Mouse (Mus musculus): Measurements from ENCODE around the gene Chka. TPM values are rescaled to one million over a fixed set of nuclear protein-coding genes. Genes with fewer than 3 reads are reported as not detected.
A peak's percentile ranks its signal among the peaks of the same experiment; 100 is the strongest.

Gene Chka
- total RNA-seq, 2 experiments from 2014 or later, result 96.7 to 120 TPM

DNA sequence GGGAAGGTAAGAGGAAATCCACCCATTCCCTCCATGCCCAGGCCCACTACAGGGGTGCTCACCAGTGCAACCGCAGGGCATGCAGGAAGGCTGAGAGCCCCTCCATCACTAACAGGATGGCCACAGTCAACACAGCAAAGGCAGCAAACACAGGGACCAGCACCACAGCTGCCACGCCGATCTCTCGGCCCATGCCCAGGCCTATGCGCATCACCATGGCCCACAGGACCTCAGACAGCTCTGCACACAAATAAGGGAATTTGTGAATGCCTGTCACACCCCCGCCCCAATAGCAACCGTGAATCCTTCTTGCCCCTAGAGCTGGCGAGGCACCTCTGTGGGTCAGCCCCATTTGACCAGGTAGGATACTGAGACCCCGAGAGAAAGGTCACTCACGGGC is 44.6 kb downstream of the Chka start:
- DNase-seq (ENCODE audit: extremely low spot score in 1 of 2, low spot score in 2 of 2), result no peak
- no peak for TF ChIP-seq CTCF (IDR thresholded peaks at IDR 0.05)
- Histone ChIP-seq H3K27ac (peak overlapping the region; percentile 30), H3K4me3 (no peak overlapping the region)
- intact Hi-C loops (cut with DNase I), result no loop called here

DNA sequence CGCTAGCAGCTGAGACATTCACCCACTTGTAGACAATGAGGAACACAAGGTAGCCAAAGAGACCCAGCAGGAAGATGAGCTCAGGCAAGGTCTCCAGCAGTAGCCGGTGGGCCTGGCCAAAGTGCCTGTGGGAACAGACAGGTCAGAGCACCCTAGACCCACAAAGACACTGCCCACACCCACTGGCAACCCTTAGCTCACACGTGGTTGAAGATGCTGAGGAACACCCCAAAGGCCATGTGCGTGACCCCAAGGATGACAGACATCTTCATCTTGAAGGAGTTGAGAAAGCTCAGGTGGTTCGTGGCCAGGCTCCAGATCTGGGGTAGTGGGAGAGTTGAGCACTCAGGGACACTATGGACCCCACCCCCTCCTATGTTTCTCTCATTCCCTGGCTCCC is 46.0 kb downstream of the Chka start:
- DNase-seq (ENCODE audit: extremely low spot score in 1 of 2, low spot score in 2 of 2), result no peak
- Histone ChIP-seq H3K27ac (no peak overlapping the region), H3K4me3 (no peak overlapping the region)
- no peak for TF ChIP-seq CTCF (IDR thresholded peaks at IDR 0.05)
- intact Hi-C loops (cut with DNase I), result no loop called here

DNA sequence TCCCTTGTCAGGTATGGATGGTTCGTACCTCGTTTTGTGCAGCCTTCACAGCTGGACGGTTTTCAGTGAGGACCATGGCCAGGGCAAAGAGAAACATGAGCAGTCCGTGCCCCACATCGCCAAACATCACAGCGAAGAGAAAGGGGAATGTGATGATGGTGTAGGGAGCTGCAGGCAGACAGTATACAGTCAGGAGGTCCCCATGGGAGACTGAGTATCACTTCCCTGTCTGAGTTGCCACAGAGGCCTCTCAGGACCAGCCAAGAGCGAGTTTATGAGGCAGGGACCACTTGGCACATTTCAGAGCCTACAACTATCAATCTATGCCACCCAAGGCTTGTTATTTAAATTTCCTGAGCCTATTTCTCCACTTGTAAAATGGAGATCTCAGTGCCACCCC is 47.4 kb downstream of the Chka start:
- Histone ChIP-seq H3K27ac (no peak overlapping the region), H3K4me3 (no peak overlapping the region)
- no peak for DNase-seq (ENCODE audit: extremely low spot score in 1 of 2, low spot score in 2 of 2)
- no peak for TF ChIP-seq CTCF (IDR thresholded peaks at IDR 0.05)
- intact Hi-C loops (cut with DNase I), result no loop called here

DNA sequence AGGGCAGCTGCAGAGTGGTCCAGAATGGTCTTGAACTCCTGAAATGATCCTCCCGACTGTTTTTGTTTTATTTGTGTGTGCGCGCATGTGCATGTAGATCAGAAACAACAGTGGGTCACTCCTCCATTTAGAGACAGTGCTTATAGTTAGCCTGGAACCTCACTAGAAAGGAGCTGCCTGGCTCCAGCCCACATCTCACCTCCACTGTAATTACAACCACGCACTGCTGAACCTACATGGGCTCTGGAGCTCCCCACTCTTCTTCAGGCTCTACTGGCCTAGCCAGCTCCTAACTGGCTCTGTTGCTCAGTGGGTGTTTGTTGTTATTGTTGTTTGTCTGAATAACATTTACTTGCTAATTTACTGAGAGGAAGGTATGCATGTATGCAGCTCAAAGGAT is 48.0 kb downstream of the Chka start:
- no peak overlapping the region for H3K4me3 ChIP-seq
- DNase-seq (ENCODE audit: extremely low spot score in 1 of 2, low spot score in 2 of 2), result no peak
- no peak for TF ChIP-seq CTCF (IDR thresholded peaks at IDR 0.05)
- H3K27ac ChIP-seq, result no peak overlapping the region
- intact Hi-C loops (cut with DNase I), result no loop called here

DNA sequence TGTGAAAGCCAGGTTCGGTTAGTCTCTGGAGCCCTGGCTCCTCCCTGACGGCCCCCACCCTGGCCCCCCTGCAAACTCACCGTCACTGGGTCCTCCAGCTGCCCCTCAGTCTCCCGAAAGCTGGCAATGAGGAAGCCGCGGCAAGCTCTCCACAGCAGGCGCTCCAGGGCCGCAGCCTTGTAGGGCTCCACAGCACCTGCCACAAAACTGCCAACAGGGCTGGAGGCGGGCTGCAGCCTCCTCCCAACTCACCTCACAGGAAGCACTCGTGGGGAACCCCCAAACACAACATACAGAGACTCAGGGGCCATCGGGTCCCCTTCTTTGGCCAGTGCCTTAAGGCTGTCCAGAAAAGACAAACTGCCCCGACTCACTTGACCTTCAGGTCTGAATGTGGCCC is 51.4 kb downstream of the Chka start:
- TF ChIP-seq CTCF (IDR thresholded peaks at IDR 0.05), result no peak
- intact Hi-C loops (cut with DNase I), result no loop called here

DNA sequence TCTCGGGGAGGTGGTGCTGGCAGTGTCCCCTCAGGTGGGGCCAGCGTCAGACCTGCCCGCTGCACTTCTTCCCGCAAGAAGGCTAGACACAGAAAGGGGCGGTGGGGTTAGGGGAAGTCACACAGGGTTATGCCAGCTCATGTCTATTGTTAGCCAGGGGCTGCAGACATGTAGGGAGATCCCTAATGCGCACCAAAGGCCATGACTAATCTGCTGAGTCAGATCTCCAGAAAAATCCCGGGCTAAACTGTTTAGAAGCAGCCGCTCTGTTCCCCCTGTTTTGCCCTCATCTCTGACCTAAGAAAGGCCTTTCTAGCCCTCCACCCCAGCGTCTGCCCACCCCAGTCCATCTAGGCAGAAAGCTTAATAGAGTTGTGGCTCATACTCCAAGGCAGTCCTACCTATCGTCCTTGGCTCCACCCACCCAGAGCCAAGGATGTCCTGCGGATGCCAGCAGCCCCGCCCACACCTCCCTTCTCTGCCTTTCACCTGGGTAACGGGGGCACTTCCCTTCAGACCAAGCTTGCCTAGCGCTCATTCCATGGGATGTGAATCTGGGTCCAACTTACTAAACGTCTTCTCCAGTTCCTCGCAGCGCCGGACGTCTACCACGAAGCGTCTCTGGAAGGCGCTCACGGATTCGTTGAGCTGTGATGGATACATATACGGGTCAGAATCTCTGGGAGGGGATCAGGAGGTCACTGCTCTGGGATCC is 52.2 kb downstream of the Chka start:
- intact Hi-C loops (cut with DNase I), result no loop called here
- TF ChIP-seq CTCF (IDR thresholded peaks at IDR 0.05), result no peak
- Histone ChIP-seq H3K4me3 (no peak overlapping the region), H3K27ac (no peak overlapping the region)
- DNase-seq (ENCODE audit: extremely low spot score in 1 of 2, low spot score in 2 of 2), result no peak

More for the DNA sequence above, 51.4 kb downstream of the Chka start:
- Histone ChIP-seq H3K27ac (no peak overlapping the region), H3K4me3 (no peak overlapping the region)
- DNase-seq (ENCODE audit: extremely low spot score in 1 of 2, low spot score in 2 of 2), result no peak

DNA sequence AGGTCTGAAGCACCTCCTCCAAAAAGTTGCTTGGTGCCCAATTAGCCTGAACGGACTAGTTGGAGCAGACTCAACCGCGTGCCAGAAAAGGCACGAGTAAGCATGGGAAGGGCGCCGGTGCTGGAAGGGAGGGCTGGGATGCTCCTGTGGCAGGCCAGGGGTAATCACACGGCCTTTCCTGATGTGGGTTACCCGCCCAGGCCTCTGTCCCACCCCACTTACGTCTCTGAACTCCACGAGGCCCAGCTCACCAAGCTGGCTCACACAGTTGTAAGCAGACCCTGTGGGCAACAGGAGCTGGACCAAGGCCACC is 52.7 kb downstream of the Chka start:
- no peak for DNase-seq (ENCODE audit: extremely low spot score in 1 of 2, low spot score in 2 of 2)
- TF ChIP-seq CTCF (IDR thresholded peaks at IDR 0.05), result no peak
- Histone ChIP-seq H3K4me3 (no peak overlapping the region), H3K27ac (no peak overlapping the region)
- intact Hi-C loops (cut with DNase I), result no loop called here

DNA sequence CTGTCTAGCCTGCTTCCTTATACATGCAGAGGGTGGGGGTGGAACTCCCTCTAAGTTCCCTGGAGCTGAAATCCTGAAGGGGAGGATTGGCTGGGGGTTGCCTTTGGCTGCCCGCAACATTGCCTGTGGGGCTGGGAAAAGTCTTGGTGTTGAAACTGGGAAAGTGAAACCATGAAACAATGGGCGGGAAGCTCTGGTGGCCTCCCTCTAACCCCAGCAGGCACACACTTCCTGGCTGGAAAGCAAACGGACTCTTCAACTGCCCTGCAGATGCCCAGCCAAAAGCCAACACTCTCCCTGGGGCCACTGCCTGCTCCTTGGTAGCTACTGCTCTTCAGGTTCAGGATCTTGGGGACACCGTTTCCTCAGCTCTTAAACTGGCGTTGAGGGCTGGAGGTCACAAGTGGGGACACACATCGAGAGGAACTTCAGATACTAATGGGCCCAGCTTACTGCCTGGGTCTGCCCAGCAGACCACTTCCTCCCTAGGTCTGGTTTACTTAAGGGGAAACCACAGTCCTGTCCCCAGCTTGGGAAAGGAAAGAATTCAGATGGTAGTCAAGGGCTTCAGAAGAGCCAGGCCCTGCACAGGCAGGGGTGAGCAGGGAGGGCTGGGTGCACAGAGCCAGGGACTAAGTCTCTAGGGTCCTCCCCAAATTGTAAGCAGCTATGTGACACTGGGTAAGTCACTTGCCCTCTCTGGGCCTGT is 53.8 kb downstream of the Chka start:
- Histone ChIP-seq H3K4me3 (peak overlapping the region; percentile 24), H3K27ac (peak overlapping the region; percentile 57; the same call in 1 of the 2 replicates)
- no peak for DNase-seq (ENCODE audit: extremely low spot score in 1 of 2, low spot score in 2 of 2)
- no peak for TF ChIP-seq CTCF (IDR thresholded peaks at IDR 0.05)
- intact Hi-C loops (cut with DNase I), result loop anchor here (5.0 kb wide), 1 partner anchor 53 kb away; the partner anchor contains the start of gene Chka

DNA sequence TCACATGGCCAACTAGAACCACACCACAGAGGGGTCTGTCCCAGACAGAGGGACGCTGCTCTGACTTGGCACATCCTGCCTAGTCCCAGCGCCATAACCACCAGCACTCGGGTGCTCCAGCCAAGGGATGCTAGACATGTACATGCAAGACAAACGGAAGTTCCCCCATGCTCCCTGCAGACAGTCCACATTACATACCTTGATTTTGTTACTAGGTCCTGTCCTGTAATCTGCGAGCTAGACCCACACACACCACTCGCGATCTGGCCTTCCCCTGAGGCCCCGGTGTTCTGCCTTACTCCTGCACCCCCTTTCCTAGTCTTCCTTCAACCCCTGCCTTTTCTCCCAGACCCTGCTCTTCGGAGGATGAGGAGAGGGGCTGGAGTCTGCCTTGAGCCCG is 54.8 kb downstream of the Chka start:
- intact Hi-C loops (cut with DNase I), result loop anchor here (5.0 kb wide), 1 partner anchor 54 kb away; the partner anchor contains the start of gene Chka
- Histone ChIP-seq H3K27ac (peak overlapping the region; percentile 26; the same call in 1 of the 2 replicates), H3K4me3 (peak overlapping the region; percentile 51)
- TF ChIP-seq CTCF (IDR thresholded peaks at IDR 0.05), result no peak
- no peak for DNase-seq (ENCODE audit: extremely low spot score in 1 of 2, low spot score in 2 of 2)

DNA sequence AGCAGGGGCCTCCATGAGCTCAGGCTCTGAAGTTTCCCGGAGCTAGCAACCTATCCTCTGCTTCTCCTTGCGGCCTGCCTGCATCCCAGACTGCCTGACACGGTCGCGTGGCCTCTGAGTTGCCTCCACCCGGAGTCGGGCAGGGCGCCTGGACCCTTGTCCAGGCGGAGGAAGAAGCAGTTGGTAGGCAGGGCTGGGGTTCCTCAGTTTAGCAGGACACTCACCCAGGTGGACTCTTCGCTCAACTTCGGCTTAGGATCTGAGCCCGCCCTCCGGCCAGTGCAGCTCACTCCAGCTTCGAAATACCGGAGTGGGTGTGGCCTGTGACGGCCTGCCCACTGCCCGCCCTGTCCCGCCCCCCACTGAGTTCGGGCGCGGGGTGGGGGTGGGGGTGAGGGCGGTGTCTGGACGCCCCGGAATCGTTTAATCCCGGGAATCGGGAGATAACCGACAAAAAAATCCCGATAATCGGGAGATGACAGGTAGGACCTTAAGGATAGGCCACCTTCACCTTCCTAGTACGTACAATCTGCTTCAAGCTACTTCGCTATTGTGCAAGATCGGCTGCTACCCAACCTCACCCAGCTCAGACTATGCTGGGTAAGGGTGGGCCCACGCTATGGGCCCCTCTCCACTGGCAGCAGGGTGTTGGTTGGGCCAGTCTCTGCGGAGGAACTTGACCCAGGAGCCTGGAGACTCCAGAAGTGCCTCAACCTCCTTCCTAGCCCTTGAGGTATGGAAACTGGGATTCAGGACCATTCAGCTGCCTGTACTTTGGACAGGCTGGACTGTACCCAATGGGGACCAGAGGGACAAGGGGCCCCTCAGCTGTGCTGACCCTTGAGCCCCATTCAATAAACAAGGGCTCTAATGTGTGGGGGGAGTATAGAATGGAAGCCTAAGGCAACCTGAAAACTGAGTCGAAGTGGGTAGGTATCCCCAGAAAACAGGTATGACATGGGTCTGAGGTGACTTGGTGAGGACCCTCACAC is 55.5 kb downstream of the Chka start, which contains the start of gene Tcirg1:
Gene Tcirg1, minus strand, starts transcription at position 339 of the 992 bp plus-strand sequence.
- H3K4me3 ChIP-seq, result peak within 1 kb of the TSS; percentile 51
- intact Hi-C loops (cut with DNase I), result loop anchor here (5.0 kb wide), 1 partner anchor 55 kb away; the partner anchor contains the start of gene Chka
- TF ChIP-seq CTCF (IDR thresholded peaks at IDR 0.05), result no peak
- DNase-seq (ENCODE audit: extremely low spot score in 1 of 2, low spot score in 2 of 2), result peak; percentile 59 to 64
- H3K27ac ChIP-seq, result peak within 1 kb of the TSS; percentile 26

DNA sequence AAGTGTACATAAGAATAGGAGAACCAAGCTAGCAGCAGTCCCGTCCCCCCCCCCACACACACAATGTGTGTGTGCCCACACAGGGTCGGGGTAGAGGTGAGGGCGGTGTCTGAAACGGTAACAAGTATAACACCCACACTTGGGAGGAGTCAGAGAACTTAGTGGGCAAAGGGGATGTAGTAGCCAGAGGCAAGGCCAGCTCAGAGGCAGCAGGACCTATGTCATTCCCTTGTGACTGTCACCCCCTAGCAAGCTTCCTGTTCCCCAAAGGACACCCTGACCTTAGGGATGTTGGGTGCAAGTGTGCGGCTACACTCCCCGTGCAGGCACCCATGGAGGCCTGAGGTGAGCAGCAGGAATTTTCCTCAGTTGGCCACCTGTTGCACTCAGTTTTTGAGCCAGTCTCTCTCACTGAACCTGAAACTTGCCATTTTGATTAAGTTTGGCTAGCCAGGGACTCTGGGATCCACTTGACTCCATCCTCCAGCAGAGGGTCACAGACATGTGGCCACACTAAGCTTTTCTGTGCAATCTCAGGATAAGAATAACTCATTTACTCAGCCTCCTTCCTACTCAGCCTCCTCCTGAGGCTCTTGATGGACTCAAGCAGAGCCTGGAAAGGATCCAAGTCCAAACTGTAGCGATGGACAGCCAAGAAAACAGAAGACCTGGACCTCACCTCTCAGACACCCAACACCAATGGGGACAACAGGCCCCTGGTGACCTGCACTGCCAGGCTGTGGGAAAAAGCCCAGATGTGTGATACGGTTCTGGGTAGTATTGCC is 56.5 kb downstream of the Chka start:
- no peak for DNase-seq (ENCODE audit: extremely low spot score in 1 of 2, low spot score in 2 of 2)
- Histone ChIP-seq H3K27ac (no peak overlapping the region), H3K4me3 (no peak overlapping the region)
- intact Hi-C loops (cut with DNase I), result loop anchor here (5.0 kb wide), 1 partner anchor 56 kb away; the partner anchor contains the start of gene Chka
- no peak for TF ChIP-seq CTCF (IDR thresholded peaks at IDR 0.05)
